Mouse (Mus musculus) T-helper 1 cell (primary cell): Measurements from ENCODE around the gene Mmgt2.

ENCODE experiments used
- in situ Hi-C: fragments of 300-600 bp; cut with MboI, MseI; formaldehyde crosslinking; loops from one replicate; pipeline ENCODE4 v1.15.1; 2025; ENCODE audit warnings: high pct_unique_total_duplicates

Gene Mmgt2

GRCm38 (mm10) chr11:62648591-62649391, at the start of gene Mmgt2:
Gene Mmgt2, plus strand, starts transcription at chr11:62648664.
- in situ Hi-C loops = loop anchor here (5.0 kb wide), 1 partner anchor 36 kb away; no protein-coding TSS in a partner anchor

- in situ Hi-C loops = no loop called here
Observed at GRCm38 (mm10) chr11:62601732-62602618, 46.5 kb upstream of the Mmgt2 start.

DNA sequence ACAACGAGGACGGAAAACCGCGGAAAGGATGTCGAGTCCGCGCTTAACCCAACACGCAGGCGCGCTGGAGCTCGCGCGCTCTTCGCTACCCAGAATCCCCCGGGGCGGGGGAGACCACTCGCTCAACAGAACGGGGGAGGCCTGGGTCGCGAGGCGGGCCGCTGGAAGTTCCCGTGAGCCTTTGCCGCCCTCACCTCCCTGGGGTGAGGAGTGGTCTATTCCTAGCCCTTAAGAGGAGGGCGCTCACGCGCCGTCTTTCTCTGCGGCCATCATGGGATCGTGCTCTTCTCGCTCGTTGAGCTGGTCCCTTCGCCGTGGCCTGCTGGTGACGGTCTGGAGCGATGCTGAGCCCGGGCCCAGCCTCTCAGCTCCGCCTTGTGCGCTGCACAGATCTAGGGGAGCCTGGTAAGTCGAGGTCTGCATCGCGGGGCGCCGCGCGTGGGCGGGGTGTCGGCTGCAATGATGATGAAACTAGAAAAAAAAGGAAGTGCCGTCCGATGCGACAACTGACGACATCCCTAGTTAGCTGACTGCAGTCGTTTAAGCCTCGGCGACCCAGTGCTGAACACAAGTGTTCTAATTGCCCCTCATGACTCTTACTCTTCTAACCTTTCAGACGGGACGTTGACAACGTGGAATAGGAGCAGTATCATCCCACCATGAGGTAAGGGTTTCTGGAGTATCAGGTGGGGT, 45.7 kb upstream of the Mmgt2 start:
- in situ Hi-C loops = no loop called here

- in situ Hi-C loops = no loop called here
Observed at GRCm38 (mm10) chr11:62603312-62604056, 45.0 kb upstream of the Mmgt2 start.

DNA sequence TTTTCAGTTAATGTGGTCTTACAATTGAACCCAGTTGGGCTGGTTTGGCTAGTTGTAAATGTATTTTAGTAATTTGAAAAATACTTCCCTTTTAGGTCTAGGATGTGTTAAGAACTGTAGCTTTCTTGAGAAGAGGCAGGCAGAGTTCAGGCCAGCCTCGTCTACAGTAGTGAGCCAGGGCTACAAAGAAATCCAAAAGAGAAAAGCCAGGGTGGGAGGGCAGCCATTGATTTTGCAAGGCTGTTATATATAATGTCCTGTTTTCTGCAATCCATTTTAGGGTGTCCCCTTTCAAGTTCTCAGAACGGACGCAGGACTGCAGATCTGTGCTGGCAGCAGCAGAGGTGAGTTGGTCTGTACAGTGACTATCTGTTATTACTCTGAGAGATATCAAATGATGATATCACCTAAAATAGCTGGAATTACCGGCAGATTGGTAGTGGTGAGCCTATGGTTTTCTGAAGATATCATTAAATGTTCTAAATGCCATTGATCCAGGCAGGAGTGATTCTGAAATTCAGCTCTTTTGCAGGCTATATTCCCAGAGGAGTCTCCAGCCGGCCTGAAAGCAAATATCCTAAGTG, 44.2 kb upstream of the Mmgt2 start:
- in situ Hi-C loops = no loop called here

DNA sequence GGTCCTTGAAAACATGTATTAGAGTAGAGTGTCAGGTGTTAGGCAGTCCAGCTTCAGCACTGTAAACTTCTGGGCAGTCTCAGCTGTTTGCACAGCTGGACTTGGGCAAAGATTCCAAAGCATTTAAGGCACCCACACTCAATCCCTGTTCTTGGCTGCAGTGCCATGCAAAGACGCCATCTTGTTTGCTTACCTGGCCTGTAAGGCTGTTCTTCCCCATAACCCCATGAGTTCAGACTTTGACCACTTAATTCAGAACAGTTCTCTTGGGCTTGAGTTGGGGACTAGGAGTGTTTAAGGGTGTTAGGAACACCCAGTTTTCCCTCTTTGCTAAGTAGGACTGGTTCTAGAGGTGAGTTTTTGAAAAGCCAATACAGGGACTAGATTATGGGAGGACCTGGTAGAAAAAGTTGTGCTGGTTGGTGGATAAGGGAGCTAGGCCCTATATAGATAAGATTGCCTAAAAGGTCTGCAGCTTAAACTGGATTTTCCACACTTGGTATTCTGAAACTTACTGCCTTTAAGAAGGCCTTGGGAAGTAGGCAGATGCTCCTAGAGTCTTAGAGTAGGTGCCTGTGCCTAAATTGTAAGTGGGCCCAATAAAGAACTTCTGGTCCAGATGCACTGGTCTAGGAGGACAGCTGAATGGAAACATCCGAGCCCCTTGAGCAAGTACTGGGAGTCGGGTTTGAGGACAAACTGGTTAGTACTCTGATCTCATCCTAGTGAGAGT, 43.4 kb upstream of the Mmgt2 start:
- in situ Hi-C loops = no loop called here

- in situ Hi-C loops = no loop called here
Observed at GRCm38 (mm10) chr11:62605619-62606298, 42.7 kb upstream of the Mmgt2 start.

DNA sequence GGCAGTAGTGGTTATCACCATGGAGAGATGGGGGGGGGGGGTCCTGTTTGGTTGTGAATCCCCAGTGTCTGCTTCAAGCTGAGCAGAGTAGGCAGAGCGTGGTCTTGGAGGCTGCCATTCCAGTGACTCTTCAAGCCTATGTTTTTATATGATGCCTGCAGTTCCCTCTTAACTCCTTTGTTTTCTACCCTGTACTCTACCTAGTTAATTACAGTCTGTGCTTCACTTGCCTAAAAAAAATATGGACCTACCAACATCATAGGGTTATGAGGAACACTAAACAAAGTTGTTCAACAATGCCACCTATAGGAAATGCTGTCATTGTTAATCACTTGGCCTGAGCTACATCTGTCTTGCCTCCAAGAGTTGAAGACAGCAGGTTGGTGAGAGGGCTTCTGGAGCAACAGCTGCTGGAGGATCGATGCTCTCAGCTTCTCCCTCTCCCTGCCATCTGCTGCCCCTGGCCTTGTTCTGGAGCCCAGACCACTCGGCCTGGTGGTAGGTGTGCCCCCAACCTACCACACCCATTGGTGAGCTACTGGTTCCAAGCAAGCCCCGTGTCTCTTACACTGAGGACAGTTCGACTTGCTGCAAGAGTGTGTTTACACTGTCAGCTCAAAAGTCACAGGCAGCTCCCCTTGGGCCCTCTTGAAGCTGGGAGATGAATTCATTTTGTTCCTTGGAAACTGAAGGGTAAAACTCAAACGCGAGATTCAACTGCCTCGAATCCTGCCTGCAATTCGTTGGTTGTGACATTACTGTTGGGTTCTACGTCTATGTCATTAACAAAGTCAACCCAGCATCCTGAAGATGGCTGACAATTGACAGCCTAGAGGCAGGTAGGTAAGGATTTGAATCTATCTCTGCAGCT, 41.9 kb upstream of the Mmgt2 start:
- in situ Hi-C loops = no loop called here

- in situ Hi-C loops = no loop called here
Observed at GRCm38 (mm10) chr11:62607170-62607951, 41.1 kb upstream of the Mmgt2 start.

DNA sequence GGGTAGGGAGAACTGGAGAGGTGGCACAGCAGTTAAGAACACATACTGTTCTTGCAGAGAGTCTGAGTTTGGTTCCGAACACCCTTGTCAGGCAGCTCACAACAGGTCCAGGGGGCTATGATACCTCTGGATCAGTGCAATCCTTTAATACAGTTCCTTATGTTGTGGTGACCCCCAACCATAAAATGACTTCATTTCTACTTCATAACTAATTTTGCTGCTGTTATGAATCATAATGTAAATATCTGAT, 40.6 kb upstream of the Mmgt2 start:
- in situ Hi-C loops = no loop called here

DNA sequence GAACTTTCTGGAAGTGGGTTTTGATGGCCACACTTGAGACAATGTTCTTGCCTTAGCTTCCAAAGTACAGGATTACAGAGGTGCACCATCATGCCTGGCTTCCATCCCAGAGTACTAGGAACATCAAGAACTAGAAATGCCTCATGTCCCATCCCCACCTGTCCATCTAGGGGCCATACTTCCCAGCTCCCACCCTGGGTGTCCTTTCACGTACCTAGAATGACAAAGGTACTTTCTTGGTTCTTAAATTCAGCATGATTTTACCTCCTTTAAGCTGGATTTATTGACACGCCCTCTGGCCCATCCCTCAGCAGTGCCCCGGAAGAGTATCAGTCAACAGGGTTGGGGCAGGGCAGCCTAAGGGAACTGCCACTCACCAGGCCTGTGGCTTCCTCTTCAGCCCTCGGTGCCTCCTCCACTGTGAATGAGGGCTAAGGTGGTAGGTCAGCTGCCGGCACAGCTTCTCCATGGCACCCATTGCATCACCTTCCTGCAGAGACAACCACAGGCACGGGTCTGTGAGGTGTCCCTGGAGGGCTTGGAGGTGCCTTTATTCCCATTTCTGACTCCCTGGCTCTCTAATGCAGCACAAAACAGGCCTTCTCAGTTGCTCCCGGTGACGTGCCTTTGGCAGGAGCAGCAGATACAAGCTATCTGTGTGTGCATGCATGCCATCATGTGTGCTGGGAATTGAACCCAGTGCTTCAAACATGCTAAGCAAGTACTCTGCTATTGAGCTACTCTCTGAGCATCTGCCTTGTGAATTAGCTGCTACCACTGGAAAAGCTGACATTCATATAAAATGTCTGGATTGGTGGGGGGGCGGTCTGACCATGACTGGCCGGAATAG, 39.4 kb upstream of the Mmgt2 start:
- in situ Hi-C loops = no loop called here

- in situ Hi-C loops = loop anchor here (5.0 kb wide), 2 partner anchors 37 to 67 kb away; partner anchors contain the start of genes Lrrc75a and Mmgt2
Observed at GRCm38 (mm10) chr11:62610304-62610703, 38.2 kb upstream of the Mmgt2 start.

DNA sequence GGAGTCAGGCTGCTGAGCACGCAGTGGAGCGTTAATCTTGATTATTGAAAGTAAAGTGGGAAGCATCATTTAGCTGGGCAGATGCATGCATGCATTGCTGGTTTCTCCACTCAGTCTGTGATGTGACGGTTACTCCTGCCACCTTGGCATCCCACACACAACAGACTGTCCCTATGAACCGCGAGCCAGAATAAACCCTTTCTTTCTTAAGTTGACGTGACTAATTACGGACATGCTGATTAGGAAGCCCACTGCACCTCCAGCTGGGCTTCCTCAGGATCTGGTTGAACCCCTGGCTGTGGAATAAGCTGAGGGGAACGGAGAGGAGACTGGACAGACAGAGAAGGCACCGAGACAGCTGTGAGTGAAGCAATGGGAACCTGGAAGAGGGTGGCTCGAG, 35.9 kb upstream of the Mmgt2 start:
- in situ Hi-C loops = loop anchor here (5.0 kb wide), 2 partner anchors 35 to 65 kb away; partner anchors contain the start of genes Lrrc75a and Mmgt2

GRCm38 (mm10) chr11:62613657-62614365, 34.7 kb upstream of the Mmgt2 start:
- in situ Hi-C loops = loop anchor here (5.0 kb wide), 2 partner anchors 33 to 63 kb away; partner anchors contain the start of genes Lrrc75a and Mmgt2

DNA sequence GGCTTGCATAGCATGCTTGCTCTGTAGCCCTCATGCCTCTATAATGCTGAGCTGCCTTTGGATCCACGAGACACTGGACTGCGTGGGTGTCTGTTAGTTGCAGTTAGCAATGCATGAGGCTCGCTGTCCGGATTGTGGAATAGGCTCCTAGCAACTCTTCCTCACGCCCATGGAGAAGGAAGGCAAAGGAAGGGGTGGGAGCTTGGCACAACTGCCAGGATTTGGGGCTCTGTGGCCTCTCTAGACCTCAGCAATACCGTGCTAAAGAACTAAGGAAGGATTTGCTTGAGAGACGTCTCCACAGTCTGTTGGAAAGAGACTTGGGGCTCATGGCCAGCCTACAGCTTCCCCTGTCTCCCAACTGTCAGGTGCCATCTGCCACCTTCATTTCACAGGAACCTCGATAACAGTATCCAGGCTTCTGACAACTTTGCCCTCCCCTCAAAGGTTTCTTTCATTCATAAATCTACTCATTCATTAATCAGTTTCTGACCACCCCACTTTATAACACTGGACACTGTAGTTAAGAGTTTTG, 33.5 kb upstream of the Mmgt2 start:
- in situ Hi-C loops = loop anchor here (5.0 kb wide), 2 partner anchors 32 to 62 kb away; partner anchors contain the start of genes Lrrc75a and Mmgt2

DNA sequence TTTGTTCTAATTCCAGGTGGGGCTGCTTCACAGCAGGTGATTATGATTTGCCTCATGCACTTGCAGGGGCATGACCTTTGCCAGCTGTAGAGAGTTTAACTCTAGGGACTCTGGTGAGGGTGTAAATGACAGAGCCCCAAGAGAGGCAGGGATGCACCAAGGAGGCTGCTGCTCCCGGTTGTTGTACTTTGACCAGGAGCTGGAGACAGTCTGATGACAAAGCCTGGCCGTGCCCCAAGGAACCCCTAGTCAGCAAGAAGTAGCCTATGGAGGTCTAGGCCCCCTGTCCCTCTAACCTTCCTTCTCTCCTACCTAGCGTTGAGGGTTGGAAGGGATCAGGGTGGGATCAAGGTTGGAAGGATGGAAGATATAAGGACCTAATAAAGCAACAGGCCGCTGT, 33.0 kb upstream of the Mmgt2 start:
- in situ Hi-C loops = no loop called here
